Mouse (Mus musculus): ENCODE measurements around the gene Rtn1.

DNA sequence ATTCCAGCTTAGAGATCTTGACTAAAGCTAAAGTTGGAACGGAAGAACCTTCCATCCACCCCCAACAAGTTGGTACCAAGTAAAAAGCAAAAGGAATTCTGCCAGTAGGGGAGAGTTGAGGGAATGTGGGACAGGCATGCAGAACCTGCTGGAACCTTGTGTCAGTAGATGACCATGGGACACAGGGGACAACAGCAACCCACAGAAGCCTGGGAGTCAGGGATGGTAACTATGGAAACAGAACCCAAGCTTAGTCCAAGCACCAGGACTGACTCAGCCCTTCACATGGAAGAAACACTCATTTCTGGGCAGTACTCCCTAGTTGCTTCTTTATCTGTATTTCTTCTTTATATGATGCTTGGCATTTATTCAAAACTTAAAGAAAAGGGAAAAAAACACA lies 54.6 kb downstream of the Rtn1 start:
- TF ChIP-seq CTCF (IDR thresholded peaks at IDR 0.05; ENCODE audit: low read depth) (no peak), EP300 (IDR thresholded peaks at IDR 0.05; ENCODE audit: low read depth) (no peak)
